Mouse (Mus musculus) lung, postnatal 0 days (tissue): Measurements from ENCODE around the gene Epor.

Experiments used
- CTCF ChIP-seq: IDR thresholded peaks from 2 replicates; pipeline ENCODE4 v1.5.1; 2016; ENCODE audit warnings: antibody characterized with exemption, mild to moderate bottlenecking
- EP300 ChIP-seq: IDR thresholded peaks from 2 replicates; pipeline ENCODE4 v1.6.1; 2016; ENCODE audit warnings: antibody characterized with exemption, mild to moderate bottlenecking, control low read depth

- TF ChIP-seq CTCF (peak; percentile 74), EP300 (no peak)
Measured at GRCm38 (mm10) chr9:21977972-21978371, 14.7 kb upstream of the Epor start.
